Mouse (Mus musculus): ENCODE data around the gene Gdf9. TPM values are rescaled to one million over a fixed set of nuclear protein-coding genes. Genes with fewer than 3 reads are reported as not detected.

The Gdf9 gene
- polyA plus RNA-seq, 1 experiment from 2014 or later, result 1.7 TPM

GRCm38 (mm10) chr11:53447996-53448395 is 17.2 kb downstream of the Gdf9 start:
- Histone ChIP-seq H3K4me2 (no peak overlapping the region), H3K27me3 (no peaks in the 10 kb centered on the region), H3K9me3 (no peaks in the 10 kb centered on the region), H3K4me1 (no peaks in the 10 kb centered on the region), H3K27ac (no peak overlapping the region), H3K36me3 (no peaks in the 10 kb centered on the region), H3K4me3 (no peak overlapping the region), H3K9ac (no peak overlapping the region)
- 76% methylated on average over 8 of the region's 8 CpGs for WGBS
- ATAC-seq (ENCODE audit: borderline replicate concordance, extremely low read depth, low FRiP score, low TSS enrichment), result no peak

GRCm38 (mm10) chr11:53448529-53448928 is 17.7 kb downstream of the Gdf9 start:
- Histone ChIP-seq H3K4me2 (no peak overlapping the region), H3K4me3 (no peak overlapping the region), H3K4me1 (no peaks in the 10 kb centered on the region), H3K36me3 (no peaks in the 10 kb centered on the region), H3K27me3 (no peaks in the 10 kb centered on the region), H3K9ac (no peak overlapping the region), H3K27ac (no peak overlapping the region), H3K9me3 (no peaks in the 10 kb centered on the region)
- ATAC-seq (ENCODE audit: borderline replicate concordance, extremely low read depth, low FRiP score, low TSS enrichment), result no peak
- WGBS, result 69% methylated on average over 1 of the region's 1 CpGs

GRCm38 (mm10) chr11:53450070-53450705 is 19.4 kb downstream of the Gdf9 start:
- H3K9ac ChIP-seq, result no peak overlapping the region

GRCm38 (mm10) chr11:53451361-53451760 is 20.5 kb downstream of the Gdf9 start:
- Histone ChIP-seq H3K36me3 (no peaks in the 10 kb centered on the region), H3K9me3 (no peaks in the 10 kb centered on the region), H3K27me3 (no peaks in the 10 kb centered on the region), H3K4me1 (peaks cover 2% of the 10 kb centered on the region; the same call in 1 of the 2 replicates), H3K9ac (no peak overlapping the region), H3K4me2 (no peak overlapping the region), H3K4me3 (no peak overlapping the region), H3K27ac (no peak overlapping the region)
- 50% methylated on average over 2 of the region's 2 CpGs for WGBS
- no peak for ATAC-seq (ENCODE audit: borderline replicate concordance, extremely low read depth, low FRiP score, low TSS enrichment)

More at GRCm38 (mm10) chr11:53450070-53450705, 19.4 kb downstream of the Gdf9 start:
- Histone ChIP-seq H3K4me3 (no peak overlapping the region), H3K27ac (no peak overlapping the region), H3K9me3 (no peaks in the 10 kb centered on the region), H3K4me1 (no peaks in the 10 kb centered on the region), H3K36me3 (no peaks in the 10 kb centered on the region), H3K27me3 (no peaks in the 10 kb centered on the region), H3K4me2 (no peak overlapping the region)
- no peak for ATAC-seq (ENCODE audit: borderline replicate concordance, extremely low read depth, low FRiP score, low TSS enrichment)
- WGBS, result 19% methylated on average over 15 of the region's 15 CpGs

- Histone ChIP-seq H3K9me3 (no peaks in the 10 kb centered on the region), H3K36me3 (no peaks in the 10 kb centered on the region), H3K27me3 (no peaks in the 10 kb centered on the region), H3K27ac (no peak overlapping the region), H3K4me2 (no peak overlapping the region), H3K9ac (no peak overlapping the region), H3K4me3 (no peak overlapping the region), H3K4me1 (peaks cover 5% of the 10 kb centered on the region)
- no peak for ATAC-seq (ENCODE audit: borderline replicate concordance, extremely low read depth, low FRiP score, low TSS enrichment)
- WGBS, result 93% methylated on average over 9 of the region's 9 CpGs
Measured at GRCm38 (mm10) chr11:53452396-53452795, 21.6 kb downstream of the Gdf9 start.

- H3K36me3 ChIP-seq, result no peaks in the 10 kb centered on the region
- 59% methylated on average over 5 of the region's 5 CpGs for WGBS
- H3K4me3 ChIP-seq, result no peak overlapping the region
- no peaks in the 10 kb centered on the region; the same call in 1 of the 2 replicates for H3K27me3 ChIP-seq
- H3K4me2 ChIP-seq, result no peak overlapping the region
- peaks cover 5% of the 10 kb centered on the region for H3K4me1 ChIP-seq
- H3K9ac ChIP-seq, result no peak overlapping the region
- H3K9me3 ChIP-seq, result no peaks in the 10 kb centered on the region
- no peak for ATAC-seq (ENCODE audit: borderline replicate concordance, extremely low read depth, low FRiP score, low TSS enrichment)
- H3K27ac ChIP-seq, result no peak overlapping the region
Measured at GRCm38 (mm10) chr11:53453031-53453430, 22.2 kb downstream of the Gdf9 start.

- Histone ChIP-seq H3K4me2 (peak within 1 kb of the TSS; percentile 91), H3K4me1 (peaks cover 5% of the 10 kb centered on the region), H3K9ac (peak within 1 kb of the TSS; percentile 59), H3K36me3 (no peaks in the 10 kb centered on the region), H3K27me3 (peaks cover 11% of the 10 kb centered on the region; the same call in 1 of the 2 replicates), H3K27ac (no peak within 1 kb of the TSS), H3K9me3 (no peaks in the 10 kb centered on the region), H3K4me3 (peak within 1 kb of the TSS; percentile 49)
- WGBS, result 3% methylated on average over 42 of the region's 42 CpGs
- peak; percentile 89 for ATAC-seq (ENCODE audit: borderline replicate concordance, extremely low read depth, low FRiP score, low TSS enrichment)
Measured at GRCm38 (mm10) chr11:53456474-53457371, 25.9 kb downstream of the Gdf9 start, which contains the start of the genes Gm10447 and Shroom1. Gm10447 (minus strand) TSS chr11:53457110. Shroom1 (plus strand) TSS chr11:53457205.

GRCm38 (mm10) chr11:53457372-53457954 is 26.6 kb downstream of the Gdf9 start:
- H3K4me3 ChIP-seq, result peak overlapping the region; percentile 49
- peak overlapping the region; percentile 59 for H3K9ac ChIP-seq
- 7% methylated on average over 29 of the region's 29 CpGs for WGBS
- ATAC-seq (ENCODE audit: borderline replicate concordance, extremely low read depth, low FRiP score, low TSS enrichment), result peak; percentile 46; the same call in 1 of the 2 replicates
- peaks cover 5% of the 10 kb centered on the region for H3K4me1 ChIP-seq
- peaks cover 19% of the 10 kb centered on the region for H3K27me3 ChIP-seq
- no peak overlapping the region for H3K27ac ChIP-seq
- H3K36me3 ChIP-seq, result no peaks in the 10 kb centered on the region
- H3K9me3 ChIP-seq, result no peaks in the 10 kb centered on the region
- peak overlapping the region; percentile 91 for H3K4me2 ChIP-seq

- H3K9me3 ChIP-seq, result no peaks in the 10 kb centered on the region
- no peak for ATAC-seq (ENCODE audit: borderline replicate concordance, extremely low read depth, low FRiP score, low TSS enrichment)
- 64% methylated on average over 3 of the region's 3 CpGs for WGBS
- no peak overlapping the region for H3K4me3 ChIP-seq
- H3K27me3 ChIP-seq, result peaks cover 34% of the 10 kb centered on the region
- no peak overlapping the region for H3K4me2 ChIP-seq
- H3K9ac ChIP-seq, result no peak overlapping the region
- peaks cover 14% of the 10 kb centered on the region for H3K4me1 ChIP-seq
- no peak overlapping the region for H3K27ac ChIP-seq
- H3K36me3 ChIP-seq, result no peaks in the 10 kb centered on the region
Measured at GRCm38 (mm10) chr11:53458996-53459395, 28.2 kb downstream of the Gdf9 start.

- WGBS, result 66% methylated on average over 3 of the region's 3 CpGs
Measured at GRCm38 (mm10) chr11:53460192-53460591, 29.4 kb downstream of the Gdf9 start.

GRCm38 (mm10) chr11:53461727-53462126 is 30.9 kb downstream of the Gdf9 start:
- 27% methylated on average over 5 of the region's 5 CpGs for WGBS
- no peak for ATAC-seq (ENCODE audit: borderline replicate concordance, extremely low read depth, low FRiP score, low TSS enrichment)

More at GRCm38 (mm10) chr11:53460192-53460591, 29.4 kb downstream of the Gdf9 start:
- Histone ChIP-seq H3K4me1 (peaks cover 14% of the 10 kb centered on the region), H3K27ac (no peak overlapping the region), H3K4me2 (no peak overlapping the region), H3K9me3 (no peaks in the 10 kb centered on the region), H3K36me3 (no peaks in the 10 kb centered on the region), H3K4me3 (no peak overlapping the region), H3K9ac (no peak overlapping the region), H3K27me3 (peaks cover 46% of the 10 kb centered on the region)
- no peak for ATAC-seq (ENCODE audit: borderline replicate concordance, extremely low read depth, low FRiP score, low TSS enrichment)

More at GRCm38 (mm10) chr11:53461727-53462126, 30.9 kb downstream of the Gdf9 start:
- Histone ChIP-seq H3K4me3 (no peak overlapping the region), H3K4me1 (peaks cover 16% of the 10 kb centered on the region), H3K27me3 (peaks cover 60% of the 10 kb centered on the region), H3K9me3 (no peaks in the 10 kb centered on the region), H3K27ac (no peak overlapping the region), H3K4me2 (no peak overlapping the region), H3K9ac (no peak overlapping the region), H3K36me3 (no peaks in the 10 kb centered on the region)
